Mouse (Mus musculus) yolk sac, embryonic 10.5 days (tissue): ENCODE data around the gene Cend1.

Source experiments
- DNase-seq: peaks from one replicate; pipeline ENCODE4 v3.0.0-alpha.2; 2017; ENCODE audit warnings: low spot score

Cend1 gene

GRCm38 (mm10) chr7:141391625-141392551 is 37.4 kb downstream of the Cend1 start, which contains the start of gene Taldo1:
Gene Taldo1 (plus strand): TSS chr7:141392199.
- DNase-seq: peak; percentile 96

- DNase-seq: no peak
Measured at GRCm38 (mm10) chr7:141390326-141391259, 38.7 kb downstream of the Cend1 start.

DNA sequence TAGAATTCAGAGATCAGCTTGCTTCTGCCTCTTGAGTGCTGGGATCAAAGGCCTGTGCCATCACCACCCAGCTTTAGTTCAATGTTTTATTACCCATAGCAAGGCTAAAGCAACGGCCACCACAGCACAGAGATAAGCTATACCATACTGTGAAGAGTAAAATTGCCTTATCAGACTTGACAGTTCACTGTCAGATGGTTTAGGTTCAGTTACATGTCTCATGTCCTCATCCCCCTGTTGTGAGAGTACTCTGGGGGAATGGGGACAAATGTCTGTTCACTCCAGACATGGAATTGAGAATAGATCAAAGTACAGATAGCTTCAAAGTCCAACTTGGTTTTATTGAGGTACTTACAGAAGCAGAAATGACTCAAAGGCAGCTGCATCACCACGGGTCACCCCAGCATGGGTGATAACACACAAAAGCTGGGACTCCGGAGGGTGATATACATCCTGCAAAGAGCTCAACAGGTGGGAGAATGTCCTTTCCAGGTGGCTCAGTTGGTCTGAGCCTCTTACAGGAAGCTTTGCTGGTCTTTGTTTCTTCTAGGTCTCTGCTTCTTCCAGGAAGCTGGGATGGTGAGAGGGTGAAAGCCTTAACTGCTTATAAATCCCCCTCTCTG is 40.7 kb downstream of the Cend1 start:
- DNase-seq: no peak

DNA sequence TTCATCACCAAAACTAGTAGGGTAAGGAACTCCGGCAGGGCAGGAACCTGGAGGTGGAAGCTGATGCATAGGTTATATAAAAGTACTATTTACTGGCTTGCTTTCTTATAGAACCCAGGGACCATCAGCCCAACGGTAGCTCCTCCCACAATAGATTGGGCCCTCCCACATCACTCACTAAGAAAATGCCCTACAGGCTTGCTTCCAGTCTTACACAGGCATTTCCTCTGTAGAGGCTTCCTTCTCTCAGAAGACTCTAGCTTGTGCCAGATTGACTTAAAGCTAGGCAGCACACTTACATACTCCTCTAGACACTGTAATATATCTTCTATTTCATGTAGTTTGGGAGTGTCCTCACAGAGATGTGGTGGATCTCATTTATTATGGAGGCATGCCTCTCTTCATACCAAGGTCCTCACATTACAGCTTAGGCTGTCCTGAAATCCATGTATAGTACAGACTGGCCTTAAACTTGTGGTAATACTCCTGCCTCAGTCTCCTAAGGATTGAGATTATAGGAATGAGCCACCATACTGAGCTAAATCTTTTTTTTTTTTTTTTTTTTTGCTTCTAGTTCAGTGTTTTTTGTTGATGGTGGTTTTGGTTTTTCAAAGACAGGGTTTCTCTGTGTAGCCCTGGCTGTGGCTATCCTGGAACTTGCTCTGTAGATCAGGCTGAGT is 41.3 kb downstream of the Cend1 start:
- no peak for DNase-seq

- DNase-seq: no peak
Measured at GRCm38 (mm10) chr7:141381068-141381835, 48.0 kb downstream of the Cend1 start.

DNA sequence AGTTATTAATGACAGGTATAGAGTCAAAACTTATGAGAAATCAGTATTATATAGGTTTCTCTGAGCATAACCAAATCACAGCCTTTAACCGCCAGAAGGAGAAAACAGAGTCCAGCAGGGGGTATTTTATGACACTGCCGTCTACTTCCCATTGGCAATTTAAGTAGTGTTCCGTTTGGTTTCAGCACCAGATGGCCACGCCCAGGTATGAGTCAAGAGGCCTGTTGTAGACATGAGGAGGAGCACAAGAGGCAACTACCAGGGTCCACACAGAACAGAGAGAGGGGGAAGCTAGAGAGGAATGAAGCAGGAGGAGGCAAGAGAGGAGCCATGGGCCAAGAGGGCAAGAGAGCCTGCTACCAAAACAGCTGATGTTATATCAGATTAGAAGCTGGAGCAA is 49.7 kb downstream of the Cend1 start:
- no peak for DNase-seq
